Mouse (Mus musculus): ENCODE measurements around the gene Kdm4b.

- no peak for TF ChIP-seq CTCF (IDR thresholded peaks at IDR 0.05; ENCODE audit: control insufficient read depth, insufficient read depth, insufficient replicate concordance, low read depth, low read length)
- TF ChIP-seq POLR2A (IDR thresholded peaks at IDR 0.05; ENCODE audit: control insufficient read depth, low read depth, low read length): no peak
These were observed 83.9 kb downstream of the Kdm4b start for GRCm38 (mm10) chr17:56409759-56410158.
